Mouse (Mus musculus) liver, embryonic 12.5 days (tissue): ENCODE measurements around the gene App. TPM values are rescaled to one million over a fixed set of nuclear protein-coding genes. Genes with fewer than 3 reads are reported as not detected.

ENCODE experiments used
- ATAC-seq: fragments of 200-750 bp; cut with Nextera tagmentation; 2 replicates; pipeline ENCODE4 v1.8.0; 2017; ENCODE audit warnings: moderate number of reproducible peaks, mild to moderate bottlenecking, moderate library complexity
- H3K27ac ChIP-seq: fragments of 300-500 bp; sonication (generic); 2 replicates; pipeline ENCODE4 v1.5.1; 2016; ENCODE audit warnings: mild to moderate bottlenecking
- H3K27me3 ChIP-seq: fragments of 300-500 bp; sonication (generic); replicated peaks from 2 replicates; pipeline ENCODE4 v1.6.1; 2016; ENCODE audit warnings: mild to moderate bottlenecking, moderate library complexity
- H3K36me3 ChIP-seq: fragments of 300-500 bp; sonication (generic); 2 replicates; pipeline ENCODE4 v1.6.1; 2016; ENCODE audit warnings: mild to moderate bottlenecking, moderate library complexity
- H3K4me1 ChIP-seq: fragments of 300-500 bp; sonication (generic); 2 replicates; pipeline ENCODE4 v1.6.1; 2016
- H3K4me2 ChIP-seq: fragments of 300-500 bp; sonication (generic); 2 replicates; pipeline ENCODE4 v1.6.1; 2016; ENCODE audit warnings: mild to moderate bottlenecking, moderate library complexity
- H3K4me3 ChIP-seq: fragments of 300-500 bp; sonication (generic); 2 replicates; pipeline ENCODE4 v1.5.1; 2016; ENCODE audit warnings: mild to moderate bottlenecking, moderate library complexity
- H3K9ac ChIP-seq: fragments of 300-500 bp; sonication (generic); 2 replicates; pipeline ENCODE4 v1.6.1; 2016; ENCODE audit warnings: mild to moderate bottlenecking, moderate library complexity
- H3K9me3 ChIP-seq: fragments of 300-500 bp; sonication (generic); replicated peaks from 2 replicates; pipeline ENCODE4 v1.6.1; 2016; ENCODE audit warnings: mild to moderate bottlenecking, moderate library complexity
- WGBS: fragments of 180-500 bp; shearing (Covaris S2); methylation state at CpG from one replicate; pipeline ENCODE4 v1.1.7; 2016; ENCODE audit not compliant: insufficient replicate concordance; 5-methylcytosine and 5-hydroxymethylcytosine counted together
- polyA plus RNA-seq: library from polyadenylated mRNA; unstranded; fragments of >200 nt; fragmentation: Nextera tagmentation; extraction: Ambion mirVana; gene quantifications from 2 replicates; pipeline ENCODE4 v1.2.1, GENCODE M21; 2016

Gene App
- 26.1 and 26.2 TPM in 2 replicates for polyA plus RNA-seq

DNA sequence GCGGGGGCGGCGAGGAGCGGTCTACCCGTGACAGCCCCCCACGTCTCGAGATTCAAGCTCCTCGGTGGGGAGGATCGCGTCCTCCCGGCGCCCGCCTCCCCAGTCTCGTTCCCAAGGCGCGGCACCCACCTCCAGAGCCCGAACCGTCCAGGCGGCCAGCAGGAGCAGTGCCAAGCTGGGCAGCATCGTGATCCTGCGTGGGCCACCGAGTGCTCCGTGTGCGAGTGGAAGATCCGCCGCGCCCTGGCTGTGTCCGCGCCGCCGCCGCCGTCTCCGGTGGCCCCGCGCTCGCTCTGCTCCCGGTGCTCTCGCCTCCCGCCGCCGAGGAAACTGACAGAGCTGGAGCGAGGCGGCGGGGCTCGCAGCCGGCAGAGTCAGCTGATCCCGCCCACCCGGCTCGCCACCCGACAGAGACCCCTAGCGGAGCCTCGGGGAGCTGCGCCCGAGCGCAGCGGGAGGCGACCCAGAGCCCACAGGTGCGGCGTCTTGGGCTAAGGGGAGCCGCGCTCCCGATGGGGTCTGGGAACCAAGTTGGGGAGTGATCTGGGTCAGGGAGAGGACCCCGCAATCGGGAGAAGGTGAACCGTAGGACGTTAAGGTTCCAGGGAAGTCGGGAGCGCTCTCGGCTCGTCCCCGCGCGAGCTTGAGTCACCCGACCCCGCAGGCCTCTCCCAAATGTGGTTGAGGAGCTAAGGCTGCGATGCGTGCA, at the start of gene App:
Gene App, minus strand, starts transcription at position 394 of the 709 bp plus-strand sequence.
- Histone ChIP-seq H3K4me1 (peaks cover 2% of the 10 kb centered on the region; the same call in 1 of the 2 replicates), H3K4me3 (peak within 1 kb of the TSS; percentile 68), H3K4me2 (peak within 1 kb of the TSS; percentile 89), H3K36me3 (no peaks in the 10 kb centered on the region), H3K27ac (no peak within 1 kb of the TSS), H3K9me3 (no peaks in the 10 kb centered on the region), H3K27me3 (peaks cover 40% of the 10 kb centered on the region), H3K9ac (peak within 1 kb of the TSS; percentile 67)
- under 1% methylated on average over 68 of the region's 78 CpGs for WGBS
- peak; percentile 75 for ATAC-seq

DNA sequence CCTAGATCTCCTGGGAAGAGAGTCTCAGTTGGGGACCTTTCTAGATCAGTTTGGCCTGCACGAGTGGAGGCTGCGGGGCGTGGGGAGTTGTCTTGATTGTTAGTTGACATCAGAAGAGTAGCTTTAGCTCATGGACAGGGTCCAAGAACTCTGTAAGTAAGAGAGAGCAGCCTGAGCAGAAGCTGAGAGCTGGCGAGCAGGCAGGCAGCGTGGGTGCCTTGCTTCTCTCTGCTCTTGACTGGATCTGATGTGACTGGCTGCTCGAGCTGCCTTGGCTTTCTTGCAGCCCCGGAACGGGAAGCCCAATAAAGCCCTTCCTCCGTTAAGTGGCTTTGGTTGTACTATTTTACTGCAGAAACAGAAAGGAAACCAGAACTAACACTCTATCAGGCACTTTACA, 42.3 kb upstream of the App start:
- no peaks in the 10 kb centered on the region for H3K27me3 ChIP-seq
- no peak overlapping the region for H3K4me2 ChIP-seq
- no peaks in the 10 kb centered on the region for H3K9me3 ChIP-seq
- no peaks in the 10 kb centered on the region for H3K4me1 ChIP-seq
- no peak overlapping the region for H3K4me3 ChIP-seq
- no peak overlapping the region for H3K9ac ChIP-seq
- no peak overlapping the region for H3K27ac ChIP-seq
- 69% methylated on average over 9 of the region's 9 CpGs for WGBS
- H3K36me3 ChIP-seq = no peaks in the 10 kb centered on the region
- ATAC-seq = no peak

DNA sequence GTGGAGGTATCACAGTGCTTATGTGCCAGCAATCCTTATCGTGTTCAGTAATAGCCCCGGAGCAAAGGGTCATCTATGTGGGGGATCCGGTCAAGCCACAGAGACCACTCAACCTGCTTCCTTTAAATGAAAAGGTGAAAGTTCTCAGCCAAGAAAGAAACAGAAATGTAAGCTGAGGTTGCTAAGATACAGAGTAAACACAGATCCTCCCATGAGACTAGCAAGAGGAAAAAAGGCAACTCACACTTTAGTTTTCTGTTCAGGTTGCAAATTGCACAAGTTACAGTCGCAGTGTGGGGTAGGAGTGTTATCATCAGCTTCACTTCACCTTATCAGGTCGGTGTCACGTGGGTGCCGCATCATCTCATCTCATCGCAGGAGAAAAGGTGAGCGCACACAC, 41.6 kb upstream of the App start:
- H3K4me2 ChIP-seq = no peak overlapping the region
- no peak overlapping the region for H3K4me3 ChIP-seq
- no peak overlapping the region for H3K9ac ChIP-seq
- H3K9me3 ChIP-seq = no peaks in the 10 kb centered on the region
- H3K4me1 ChIP-seq = no peaks in the 10 kb centered on the region
- no peak overlapping the region for H3K27ac ChIP-seq
- no peaks in the 10 kb centered on the region for H3K27me3 ChIP-seq
- WGBS = 61% methylated on average over 9 of the region's 9 CpGs
- no peak for ATAC-seq
- no peaks in the 10 kb centered on the region for H3K36me3 ChIP-seq

DNA sequence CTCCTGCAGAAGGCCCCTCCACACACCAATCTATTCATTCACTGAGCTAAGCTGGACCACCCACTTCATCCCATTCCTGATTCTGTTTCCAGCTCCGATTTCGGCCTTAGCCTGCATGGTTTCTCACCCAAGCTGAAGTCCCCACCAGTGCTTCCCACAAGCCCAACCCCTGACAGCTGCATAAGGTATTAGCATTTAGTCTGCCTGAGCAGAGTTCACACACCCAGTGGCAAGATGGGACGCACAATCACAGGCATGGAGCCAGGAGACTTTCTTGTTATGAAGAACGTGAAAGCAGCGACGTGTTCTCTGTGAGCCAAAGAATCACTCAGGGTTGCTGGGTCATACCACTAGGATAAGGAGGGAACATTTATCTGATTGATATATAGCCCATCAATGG, 22.1 kb upstream of the App start:
- no peak overlapping the region for H3K4me3 ChIP-seq
- H3K4me1 ChIP-seq = no peaks in the 10 kb centered on the region
- H3K27ac ChIP-seq = no peak overlapping the region
- no peak overlapping the region for H3K4me2 ChIP-seq
- 66% methylated on average over 6 of the region's 6 CpGs for WGBS
- no peaks in the 10 kb centered on the region for H3K27me3 ChIP-seq
- ATAC-seq = no peak
- H3K9me3 ChIP-seq = no peaks in the 10 kb centered on the region
- no peaks in the 10 kb centered on the region for H3K36me3 ChIP-seq
- no peak overlapping the region for H3K9ac ChIP-seq

DNA sequence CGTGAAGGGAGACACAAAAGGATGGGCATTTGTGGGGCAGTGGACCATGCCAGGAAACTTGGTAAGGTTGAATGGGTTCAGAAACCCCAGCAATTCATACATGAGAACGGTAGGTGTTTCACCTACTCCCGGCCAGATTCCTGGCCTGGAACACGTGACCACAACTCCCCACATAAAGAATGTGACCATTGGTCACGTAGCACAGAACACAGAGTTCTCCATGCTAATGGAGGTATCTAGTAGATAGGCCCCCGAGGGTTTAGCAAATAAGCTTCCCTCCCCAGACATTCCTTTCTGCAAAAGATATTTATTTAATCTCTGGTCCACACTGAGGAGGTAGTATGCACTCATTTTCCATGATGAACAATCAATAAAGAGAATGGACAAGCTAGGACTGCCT, 21.6 kb upstream of the App start:
- no peaks in the 10 kb centered on the region for H3K27me3 ChIP-seq
- H3K9me3 ChIP-seq = no peaks in the 10 kb centered on the region

GRCm38 (mm10) chr16:85181502-85181901, 7.9 kb upstream of the App start:
- Histone ChIP-seq H3K9me3 (no peaks in the 10 kb centered on the region), H3K36me3 (no peaks in the 10 kb centered on the region), H3K4me2 (no peak overlapping the region), H3K27ac (no peak overlapping the region), H3K4me1 (no peaks in the 10 kb centered on the region), H3K27me3 (no peaks in the 10 kb centered on the region), H3K4me3 (no peak overlapping the region), H3K9ac (no peak overlapping the region)
- no peak for ATAC-seq
- WGBS = 44% methylated on average over 3 of the region's 3 CpGs

More for the DNA sequence above, 21.6 kb upstream of the App start:
- H3K4me1 ChIP-seq = no peaks in the 10 kb centered on the region
- no peak overlapping the region for H3K4me2 ChIP-seq
- WGBS = 56% methylated on average over 6 of the region's 6 CpGs
- no peak for ATAC-seq
- H3K9ac ChIP-seq = no peak overlapping the region
- no peak overlapping the region for H3K27ac ChIP-seq
- H3K4me3 ChIP-seq = no peak overlapping the region
- H3K36me3 ChIP-seq = no peaks in the 10 kb centered on the region

- H3K4me2 ChIP-seq = no peak overlapping the region
- H3K9ac ChIP-seq = no peak overlapping the region
- ATAC-seq = no peak
- no peak overlapping the region for H3K4me3 ChIP-seq
- no peak overlapping the region for H3K27ac ChIP-seq
- no peaks in the 10 kb centered on the region for H3K4me1 ChIP-seq
- WGBS = 64% methylated on average over 3 of the region's 3 CpGs
- H3K36me3 ChIP-seq = no peaks in the 10 kb centered on the region
- no peaks in the 10 kb centered on the region for H3K9me3 ChIP-seq
- no peaks in the 10 kb centered on the region for H3K27me3 ChIP-seq
These were observed 7.1 kb upstream of the App start for GRCm38 (mm10) chr16:85180710-85181109.

DNA sequence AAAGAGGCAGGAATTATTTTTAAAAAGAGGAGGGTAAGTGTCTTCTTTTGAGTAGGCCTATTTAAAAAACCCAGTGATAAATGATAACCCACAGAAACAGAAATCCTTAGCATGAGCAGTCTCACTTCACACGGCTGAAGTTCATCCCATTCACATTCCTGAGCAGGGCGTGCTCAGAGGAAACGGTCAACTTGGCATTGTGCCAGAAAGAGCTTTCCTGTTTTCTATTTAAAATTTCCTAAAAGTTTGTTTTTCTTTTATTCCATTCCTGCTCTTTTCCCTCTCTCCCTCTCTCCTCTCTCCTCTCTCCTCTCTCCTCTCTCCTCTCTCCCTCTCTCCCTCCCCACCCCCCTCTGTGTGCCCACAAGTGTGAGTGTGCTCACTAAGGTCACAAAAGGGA, 3.1 kb upstream of the App start:
- no peak for ATAC-seq
- 42% methylated on average over 3 of the region's 3 CpGs for WGBS
- Histone ChIP-seq H3K27me3 (peaks cover 33% of the 10 kb centered on the region), H3K9ac (no peak overlapping the region), H3K4me3 (no peak overlapping the region), H3K9me3 (no peaks in the 10 kb centered on the region), H3K4me1 (no peaks in the 10 kb centered on the region), H3K4me2 (no peak overlapping the region), H3K36me3 (no peaks in the 10 kb centered on the region), H3K27ac (no peak overlapping the region)

DNA sequence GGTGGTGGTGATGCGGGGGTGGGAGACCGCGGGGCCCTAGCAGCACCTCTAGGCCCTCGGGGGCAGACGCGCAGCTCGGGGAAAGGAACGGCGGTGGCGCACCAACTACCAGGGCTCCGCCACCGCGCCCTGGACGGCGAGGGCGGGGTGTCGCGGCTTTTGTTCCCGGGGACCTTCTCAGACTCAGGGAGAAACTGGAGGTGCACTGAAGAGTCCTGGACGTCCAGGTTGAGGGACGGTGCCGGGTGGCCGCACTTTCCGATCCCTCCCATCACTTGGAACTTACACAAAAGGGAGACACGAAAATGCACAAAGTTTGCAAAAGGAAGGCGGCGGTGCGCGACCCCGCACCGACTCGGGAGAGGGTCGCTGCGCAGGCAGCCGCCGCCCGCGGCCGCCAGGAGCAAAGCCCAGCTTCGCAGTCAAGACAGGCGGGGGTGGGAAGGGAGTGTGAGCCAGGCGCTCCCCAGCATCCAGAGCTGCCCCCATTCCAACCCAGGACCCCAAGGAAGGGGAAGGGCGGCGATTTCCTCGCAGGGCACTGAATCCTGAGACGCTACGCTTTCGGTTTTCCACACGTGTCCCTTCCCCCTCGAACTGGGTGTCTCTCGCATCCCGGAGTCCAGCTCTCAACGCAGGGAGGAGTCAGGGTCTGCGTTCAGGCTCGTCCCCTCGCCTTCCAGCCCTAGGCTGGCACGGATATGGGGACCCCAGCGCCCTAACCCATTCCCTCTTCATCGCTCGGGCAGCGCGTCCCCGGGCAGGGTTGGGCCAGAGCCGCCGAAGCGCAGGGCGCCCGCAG, 794 bp downstream of the App start:
- Histone ChIP-seq H3K4me2 (peak overlapping the region; percentile 89), H3K27me3 (peaks cover 40% of the 10 kb centered on the region), H3K4me3 (peak overlapping the region; percentile 68), H3K36me3 (no peaks in the 10 kb centered on the region), H3K9me3 (no peaks in the 10 kb centered on the region), H3K9ac (peak overlapping the region; percentile 67), H3K4me1 (peaks cover 2% of the 10 kb centered on the region; the same call in 1 of the 2 replicates), H3K27ac (no peak overlapping the region)
- WGBS = under 1% methylated on average over 64 of the region's 68 CpGs
- ATAC-seq = peak; percentile 52

DNA sequence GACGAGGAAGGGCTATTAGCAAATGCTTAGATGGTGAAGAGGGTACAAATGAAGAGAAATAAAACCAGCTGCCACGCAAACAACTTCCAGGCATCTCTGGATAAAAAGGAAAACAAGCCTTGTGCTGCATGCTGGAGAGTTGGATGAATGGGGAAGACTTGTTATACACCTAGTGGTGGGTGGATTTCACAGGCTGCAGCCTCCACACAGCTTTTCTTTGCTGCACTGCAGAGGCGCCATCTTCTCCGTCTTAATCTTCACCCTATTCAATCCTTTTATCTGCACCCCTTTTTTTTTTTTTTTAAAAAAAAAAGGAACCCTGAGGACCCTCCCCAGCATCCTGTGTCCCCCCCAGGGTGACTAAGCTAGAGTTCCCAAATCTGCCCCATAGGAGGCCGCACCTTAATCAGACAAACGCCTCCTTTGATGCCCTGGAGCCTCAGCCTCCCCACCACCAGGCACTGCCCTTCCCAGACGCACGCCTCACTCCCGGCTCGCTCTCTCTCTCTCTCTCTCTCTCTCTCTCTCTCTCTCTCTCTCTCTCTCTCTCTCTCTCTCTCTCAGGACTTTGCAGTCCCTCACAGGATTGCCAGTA, 1.5 kb downstream of the App start:
- Histone ChIP-seq H3K4me3 (peak overlapping the region; percentile 68), H3K4me1 (peaks cover 2% of the 10 kb centered on the region; the same call in 1 of the 2 replicates), H3K27ac (no peak overlapping the region), H3K27me3 (peaks cover 40% of the 10 kb centered on the region), H3K4me2 (peak overlapping the region; percentile 89), H3K9ac (peak overlapping the region; percentile 67), H3K9me3 (no peaks in the 10 kb centered on the region), H3K36me3 (no peaks in the 10 kb centered on the region)
- ATAC-seq = peak; percentile 38; the same call in 1 of the 2 replicates
- 14% methylated on average over 10 of the region's 10 CpGs for WGBS

GRCm38 (mm10) chr16:85170826-85171510, 2.6 kb downstream of the App start:
- no peak overlapping the region for H3K4me3 ChIP-seq
- H3K9me3 ChIP-seq = no peaks in the 10 kb centered on the region
- peaks cover 40% of the 10 kb centered on the region for H3K27me3 ChIP-seq
- H3K4me2 ChIP-seq = no peak overlapping the region
- peaks cover 2% of the 10 kb centered on the region; the same call in 1 of the 2 replicates for H3K4me1 ChIP-seq
- ATAC-seq = no peak
- no peak overlapping the region for H3K9ac ChIP-seq
- WGBS = 59% methylated on average over 19 of the region's 19 CpGs
- no peak overlapping the region for H3K27ac ChIP-seq
- H3K36me3 ChIP-seq = no peaks in the 10 kb centered on the region
